Mouse (Mus musculus): Measurements from ENCODE around the gene D11Wsu47e.
A peak's percentile ranks its signal among the peaks of the same experiment; 100 is the strongest.

D11Wsu47e gene

GRCm38 (mm10) chr11:113666648-113667047 lies 17.6 kb upstream of the D11Wsu47e start:
- DNase-seq (ENCODE audit: low spot score) = no peak

GRCm38 (mm10) chr11:113667122-113667521 lies 17.1 kb upstream of the D11Wsu47e start:
- DNase-seq (ENCODE audit: low spot score) = no peak

GRCm38 (mm10) chr11:113667704-113668103 lies 16.5 kb upstream of the D11Wsu47e start:
- no peak for DNase-seq (ENCODE audit: low spot score)

GRCm38 (mm10) chr11:113668857-113669256 lies 15.4 kb upstream of the D11Wsu47e start:
- DNase-seq (ENCODE audit: low spot score) = no peak

- DNase-seq (ENCODE audit: low spot score) = no peak
Measured at GRCm38 (mm10) chr11:113669711-113670110, 14.5 kb upstream of the D11Wsu47e start.

- no peak for DNase-seq (ENCODE audit: low spot score)
Measured at GRCm38 (mm10) chr11:113673614-113674013, 10.6 kb upstream of the D11Wsu47e start.

GRCm38 (mm10) chr11:113674595-113674994 lies 9.6 kb upstream of the D11Wsu47e start:
- DNase-seq (ENCODE audit: low spot score) = no peak

GRCm38 (mm10) chr11:113676847-113677246 lies 7.4 kb upstream of the D11Wsu47e start:
- DNase-seq (ENCODE audit: low spot score) = no peak

- DNase-seq (ENCODE audit: low spot score) = no peak
Measured at GRCm38 (mm10) chr11:113677378-113677777, 6.8 kb upstream of the D11Wsu47e start.

- no peak for DNase-seq (ENCODE audit: low spot score)
Measured at GRCm38 (mm10) chr11:113678373-113678772, 5.8 kb upstream of the D11Wsu47e start.

- DNase-seq (ENCODE audit: low spot score) = no peak
Measured at GRCm38 (mm10) chr11:113680954-113681353, 3.3 kb upstream of the D11Wsu47e start.

- DNase-seq (ENCODE audit: low spot score) = no peak
Measured at GRCm38 (mm10) chr11:113681979-113682378, 2.2 kb upstream of the D11Wsu47e start.

- no peak for DNase-seq (ENCODE audit: low spot score)
Measured at GRCm38 (mm10) chr11:113682897-113683626, 1.1 kb upstream of the D11Wsu47e start.

- no peak for DNase-seq (ENCODE audit: low spot score)
Measured at GRCm38 (mm10) chr11:113683627-113683956, 620 bp upstream of the D11Wsu47e start.

GRCm38 (mm10) chr11:113684707-113685426 lies 655 bp downstream of the D11Wsu47e start:
- no peak for DNase-seq (ENCODE audit: low spot score)

- DNase-seq (ENCODE audit: low spot score) = no peak
Measured at GRCm38 (mm10) chr11:113687031-113687430, 2.8 kb downstream of the D11Wsu47e start.

- peak; percentile 44 for DNase-seq (ENCODE audit: low spot score)
Measured at GRCm38 (mm10) chr11:113690506-113690905, 6.3 kb downstream of the D11Wsu47e start.

- DNase-seq (ENCODE audit: low spot score) = no peak
Measured at GRCm38 (mm10) chr11:113691318-113691717, 7.1 kb downstream of the D11Wsu47e start.

- DNase-seq (ENCODE audit: low spot score) = no peak
Measured at GRCm38 (mm10) chr11:113691851-113692250, 7.6 kb downstream of the D11Wsu47e start.

GRCm38 (mm10) chr11:113697571-113697970 lies 13.4 kb downstream of the D11Wsu47e start:
- no peak for DNase-seq (ENCODE audit: low spot score)

- no peak for DNase-seq (ENCODE audit: low spot score)
Measured at GRCm38 (mm10) chr11:113698013-113698545, 13.9 kb downstream of the D11Wsu47e start.

- no peak for DNase-seq (ENCODE audit: low spot score)
Measured at GRCm38 (mm10) chr11:113699643-113700042, 15.4 kb downstream of the D11Wsu47e start.

- peak; percentile 63 for DNase-seq (ENCODE audit: low spot score)
Measured at GRCm38 (mm10) chr11:113703758-113704157, 19.5 kb downstream of the D11Wsu47e start.
